Mouse (Mus musculus) thymus, adult 18-20 months (tissue): Measurements from ENCODE around the gene Tbx19.

Source experiments
- DNase-seq, 2 experiments: peaks; one replicate each; pipeline ENCODE4 v3.0.0; 2022; ENCODE audit warnings: mixed read lengths in 2 of 2

The Tbx19 gene

GRCm38 (mm10) chr1:165160723-165161405 is at the start of gene Tbx19:
Gene Tbx19 (minus strand): TSS chr1:165160773.
- DNase-seq, result no peak

- DNase-seq, result no peak
Observed at GRCm38 (mm10) chr1:165205591-165205990, 45.0 kb upstream of the Tbx19 start.

GRCm38 (mm10) chr1:165203488-165204035 is 43.0 kb upstream of the Tbx19 start:
- no peak for DNase-seq

GRCm38 (mm10) chr1:165201445-165202012 is 41.0 kb upstream of the Tbx19 start:
- DNase-seq, result no peak

GRCm38 (mm10) chr1:165200748-165201147 is 40.2 kb upstream of the Tbx19 start:
- no peak for DNase-seq

GRCm38 (mm10) chr1:165199639-165200038 is 39.1 kb upstream of the Tbx19 start:
- no peak for DNase-seq

- DNase-seq, result no peak
Observed at GRCm38 (mm10) chr1:165198951-165199350, 38.4 kb upstream of the Tbx19 start.

GRCm38 (mm10) chr1:165197875-165198274 is 37.3 kb upstream of the Tbx19 start:
- DNase-seq, result no peak

GRCm38 (mm10) chr1:165195396-165195960 is 34.9 kb upstream of the Tbx19 start:
- DNase-seq, result no peak

GRCm38 (mm10) chr1:165194662-165195013 is 34.1 kb upstream of the Tbx19 start:
- DNase-seq, result no peak

GRCm38 (mm10) chr1:165193880-165194661 is 33.5 kb upstream of the Tbx19 start, which contains the start of gene Sft2d2:
Gene Sft2d2 (minus strand): TSS chr1:165194438.
- peak; percentile 94 to 95 for DNase-seq

- DNase-seq, result no peak
Observed at GRCm38 (mm10) chr1:165193426-165193825, 32.9 kb upstream of the Tbx19 start.

- no peak for DNase-seq
Observed at GRCm38 (mm10) chr1:165192714-165193264, 32.2 kb upstream of the Tbx19 start.

GRCm38 (mm10) chr1:165192102-165192501 is 31.5 kb upstream of the Tbx19 start:
- no peak for DNase-seq

- no peak for DNase-seq
Observed at GRCm38 (mm10) chr1:165191611-165192010, 31.0 kb upstream of the Tbx19 start.

- DNase-seq, result no peak
Observed at GRCm38 (mm10) chr1:165190571-165191273, 30.1 kb upstream of the Tbx19 start.

- DNase-seq, result no peak
Observed at GRCm38 (mm10) chr1:165190068-165190467, 29.5 kb upstream of the Tbx19 start.

GRCm38 (mm10) chr1:165188806-165189580 is 28.4 kb upstream of the Tbx19 start:
- DNase-seq, result no peak

GRCm38 (mm10) chr1:165187357-165187756 is 26.8 kb upstream of the Tbx19 start:
- DNase-seq, result no peak

GRCm38 (mm10) chr1:165186491-165186890 is 25.9 kb upstream of the Tbx19 start:
- no peak for DNase-seq

GRCm38 (mm10) chr1:165185116-165185515 is 24.5 kb upstream of the Tbx19 start:
- no peak for DNase-seq
